Comparison of ENCODE assay signal across 29 mouse cellular contexts in the genomic region with DNA sequence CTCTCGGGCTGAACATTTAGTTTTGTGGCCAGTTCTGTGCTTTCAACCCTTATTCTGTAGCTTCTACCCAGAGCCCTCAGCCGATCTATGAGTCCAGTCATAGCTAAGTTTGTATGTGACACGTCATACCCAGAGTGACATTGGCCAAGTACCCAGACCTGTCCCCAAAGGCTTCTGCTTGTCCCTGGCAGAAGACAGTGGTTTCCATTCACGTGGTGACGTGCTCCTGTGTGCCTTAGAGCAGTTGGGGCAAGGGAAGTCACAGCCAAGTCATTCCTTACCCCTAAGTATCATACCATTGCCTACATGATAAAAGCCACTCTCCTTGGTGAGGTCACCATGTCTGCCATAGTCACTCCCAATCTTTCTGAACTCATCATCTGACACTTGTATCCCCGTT.
DNase-seq lines count a peak whose midpoint lies in the region; ATAC-seq and TF ChIP-seq lines count a peak whose summit lies in the region.
"Had no signal": no experiment of that assay in that cellular context is flagged by ENCODE, and none has a peak within 500 bp of the region (broad histone marks: within the 10 kb centered on the region; RNA-seq: fewer than 3 reads in every experiment).

No protein-coding gene starts in this region.

- DNase-seq in adrenal gland, postnatal 10 days, result peak; percentile 26
- no peak for DNase-seq in adrenal gland, adult (ENCODE audit: inconsistent age in 2 of 2, low spot score in 1 of 2)
- peak; percentile 98 for DNase-seq in heart, adult 11 months
- DNase-seq in heart, embryonic 10.5 days (ENCODE audit: low spot score), result no peak
- no peak for DNase-seq in heart, postnatal 0 days (ENCODE audit: low spot score)
- peak; percentile 31 for DNase-seq in skeletal muscle tissue, adult 2 months (ENCODE audit: low read depth, low spot score)
- no peak for DNase-seq in right cerebral cortex, adult 2 months (ENCODE audit: low spot score in 2 of 2)
- DNase-seq: adrenal gland, postnatal 36 days; cerebellum, adult 9-11 months; embryo, embryonic 11 days; gastrocnemius, postnatal 10 days; kidney, adult 18-20 months; kidney, postnatal 25 days; liver; lung, adult 2 months; lung, postnatal 10 days; retina, postnatal 1 day; right cerebral cortex, postnatal 25 days; spleen, adult 18-20 months; thymus, postnatal 14 days had no signal

- no peak for TF ChIP-seq CTCF in heart, postnatal 0 days (IDR thresholded peaks at IDR 0.05; ENCODE audit: low read depth)

- H3K4me1 ChIP-seq in heart, embryonic 10.5 days, result peaks cover 12% of the 10 kb centered on the region; the same call in 1 of the 2 replicates
- H3K4me1 ChIP-seq in heart, postnatal 0 days (ENCODE audit: control insufficient read depth, insufficient read depth), result peaks cover 29% of the 10 kb centered on the region
- H3K4me1 ChIP-seq: embryonic facial prominence, embryonic 12.5 days; forebrain, embryonic 15.5 days; midbrain, embryonic 13.5 days had no signal

- TF ChIP-seq EP300 in heart, postnatal 0 days (IDR thresholded peaks at IDR 0.05; ENCODE audit: low read depth), result no peak

- H3K27ac ChIP-seq in heart, embryonic 10.5 days, result no peak overlapping the region
- peak overlapping the region; percentile 89 for H3K27ac ChIP-seq in heart, postnatal 0 days (ENCODE audit: low read depth)
- H3K27ac ChIP-seq: embryonic facial prominence, embryonic 12.5 days; forebrain, embryonic 15.5 days; kidney, embryonic 15.5 days; liver, embryonic 14.5 days; macrophage; midbrain, embryonic 13.5 days had no signal

- no peaks in the 10 kb centered on the region for H3K36me3 ChIP-seq in heart, embryonic 10.5 days
- no peaks in the 10 kb centered on the region for H3K36me3 ChIP-seq in heart, postnatal 0 days (replicated peaks; ENCODE audit: control insufficient read depth, insufficient read depth, low read length)
- H3K36me3 ChIP-seq: embryonic facial prominence, embryonic 12.5 days; forebrain, embryonic 15.5 days; G1E; kidney, embryonic 15.5 days; midbrain, embryonic 13.5 days had no signal

- H3K4me3 ChIP-seq in heart, embryonic 10.5 days, result no peak overlapping the region
- H3K4me3 ChIP-seq in heart, postnatal 0 days (ENCODE audit: low read depth, low read length), result no peak overlapping the region
- H3K4me3 ChIP-seq: embryonic facial prominence, embryonic 12.5 days; forebrain, embryonic 15.5 days; kidney, embryonic 15.5 days; midbrain, embryonic 13.5 days had no signal

- 0 out of 2 replicates have a peak, but pooled peaks have one; percentile 8 for ATAC-seq in heart, postnatal 0 days (ENCODE audit: insufficient read depth, low read depth)
- ATAC-seq: forebrain, embryonic 15.5 days; hindbrain, embryonic 16.5 days; midbrain, embryonic 13.5 days; Patski had no signal

- H3K27me3 ChIP-seq in heart, embryonic 10.5 days (ENCODE audit: insufficient read depth, poor library complexity, severe bottlenecking), result no peaks in the 10 kb centered on the region
- no peaks in the 10 kb centered on the region for H3K27me3 ChIP-seq in heart, postnatal 0 days (ENCODE audit: control insufficient read depth, insufficient read depth, low read length)
- H3K27me3 ChIP-seq: embryonic facial prominence, embryonic 12.5 days; forebrain, embryonic 15.5 days; kidney, embryonic 15.5 days; midbrain, embryonic 13.5 days; Patski had no signal

- no peak overlapping the region for H3K4me2 ChIP-seq in heart, postnatal 0 days (ENCODE audit: low read depth, low read length)
- H3K4me2 ChIP-seq: embryonic facial prominence, embryonic 12.5 days; forebrain, embryonic 15.5 days; kidney, embryonic 15.5 days; midbrain, embryonic 13.5 days had no signal

- H3K9ac ChIP-seq in heart, postnatal 0 days (replicated peaks; ENCODE audit: low read depth, low read length), result no peak overlapping the region
- H3K9ac ChIP-seq: embryonic facial prominence, embryonic 12.5 days; forebrain, embryonic 15.5 days; kidney, embryonic 15.5 days; liver, embryonic 14.5 days; midbrain, embryonic 13.5 days had no signal

- no peaks in the 10 kb centered on the region for H3K9me3 ChIP-seq in heart, embryonic 10.5 days
- no peaks in the 10 kb centered on the region for H3K9me3 ChIP-seq in heart, postnatal 0 days (replicated peaks; ENCODE audit: control insufficient read depth, low read length)
- H3K9me3 ChIP-seq: embryonic facial prominence, embryonic 12.5 days; forebrain, embryonic 15.5 days; G1E; kidney, embryonic 15.5 days; midbrain, embryonic 13.5 days had no signal

- 80% methylated on average over 6 of the region's 6 CpGs for WGBS in heart, embryonic 10.5 days
- 63% methylated on average over 6 of the region's 6 CpGs for WGBS in heart, postnatal 0 days

Comparison
In these comparisons a context has a peak if more than half of its experiments do, and no peak if none do; other contexts are left out.
1. DNase-seq: peak in adrenal gland, postnatal 10 days (single experiment), heart, adult 11 months (single experiment) and skeletal muscle tissue, adult 2 months (single experiment); none in adrenal gland, adult (0 of 2), heart, embryonic 10.5 days (single experiment), heart, postnatal 0 days (single experiment) and right cerebral cortex, adult 2 months (0 of 2).